Mouse (Mus musculus): ENCODE measurements around the gene Chchd6. TPM values are rescaled to one million over a fixed set of nuclear protein-coding genes. Genes with fewer than 3 reads are reported as not detected.

The Chchd6 gene
- total and polyA plus RNA-seq, 2 experiments from 2014 or later, result 105 to 180 TPM

DNA sequence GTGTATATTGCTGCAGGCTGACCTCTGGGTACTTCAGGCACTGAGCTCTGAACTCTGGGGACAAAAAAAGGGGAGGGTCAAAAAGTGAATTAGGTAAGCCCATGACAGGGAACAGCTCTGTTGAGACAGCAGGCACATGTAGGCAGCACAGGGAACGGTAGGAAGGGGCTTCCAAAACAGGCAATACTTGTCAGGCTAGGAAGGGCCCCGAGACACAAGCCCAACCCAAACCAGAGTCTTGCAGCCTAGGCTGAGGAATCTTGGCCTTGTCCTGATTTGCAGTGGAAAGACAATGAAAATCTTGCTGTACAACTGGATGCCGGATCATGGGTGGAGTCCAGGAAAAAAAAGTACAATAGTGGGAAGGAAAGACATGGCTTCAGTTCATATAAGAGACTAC is 135.8 kb downstream of the Chchd6 start:
- TF ChIP-seq CTCF (IDR thresholded peaks at IDR 0.05; ENCODE audit: low read depth), result no peak
- DNase-seq (ENCODE audit: low spot score), result no peak
- Histone ChIP-seq H3K36me3 (ENCODE audit: insufficient read depth, low read length) (no peaks in the 10 kb centered on the region), H3K9ac (replicated peaks; ENCODE audit: low read length) (no peak overlapping the region), H3K27me3 (ENCODE audit: insufficient read depth, low read length) (no peaks in the 10 kb centered on the region), H3K27ac (no peak overlapping the region), H3K4me1 (ENCODE audit: insufficient read depth, low read length) (no peaks in the 10 kb centered on the region), H3K9me3 (ENCODE audit: low read length) (no peaks in the 10 kb centered on the region), H3K4me2 (ENCODE audit: low read depth, low read length) (no peak overlapping the region), H3K4me3 (ENCODE audit: low read length) (no peak overlapping the region)
- 79% methylated on average over 3 of the region's 3 CpGs for WGBS
- ATAC-seq, result no peak

DNA sequence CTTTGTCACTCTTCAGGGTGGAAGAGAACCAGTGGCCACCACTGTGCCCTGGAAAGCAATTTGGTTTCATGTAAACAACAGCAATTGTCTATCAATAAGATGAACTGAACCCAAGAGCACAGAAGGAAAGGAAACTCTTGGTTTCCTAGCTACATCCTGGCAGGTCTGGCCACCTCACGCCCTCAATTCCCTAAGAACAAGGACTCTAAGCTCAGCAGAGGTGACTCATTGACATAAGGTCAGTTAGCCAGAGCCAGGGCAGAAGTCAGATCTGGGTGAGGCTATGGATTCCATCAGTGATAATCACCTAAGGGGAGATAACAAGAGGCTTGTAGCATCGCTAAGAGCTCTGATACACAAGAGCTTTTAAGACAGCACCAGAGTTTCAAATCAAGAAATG is 137.9 kb downstream of the Chchd6 start:
- DNase-seq (ENCODE audit: low spot score) (no peak), ATAC-seq (no peak)
- no peak for TF ChIP-seq CTCF (IDR thresholded peaks at IDR 0.05; ENCODE audit: low read depth)
- no peaks in the 10 kb centered on the region for H3K4me1 ChIP-seq (ENCODE audit: insufficient read depth, low read length)
- H3K27me3 ChIP-seq (ENCODE audit: insufficient read depth, low read length), result no peaks in the 10 kb centered on the region
- no peak overlapping the region for H3K9ac ChIP-seq (replicated peaks; ENCODE audit: low read length)
- H3K4me3 ChIP-seq (ENCODE audit: low read length), result no peak overlapping the region
- H3K4me2 ChIP-seq (ENCODE audit: low read depth, low read length), result no peak overlapping the region
- no peaks in the 10 kb centered on the region for H3K36me3 ChIP-seq (ENCODE audit: insufficient read depth, low read length)
- 87% methylated on average over 2 of the region's 2 CpGs for WGBS
- H3K27ac ChIP-seq, result no peak overlapping the region
- no peaks in the 10 kb centered on the region for H3K9me3 ChIP-seq (ENCODE audit: low read length)

DNA sequence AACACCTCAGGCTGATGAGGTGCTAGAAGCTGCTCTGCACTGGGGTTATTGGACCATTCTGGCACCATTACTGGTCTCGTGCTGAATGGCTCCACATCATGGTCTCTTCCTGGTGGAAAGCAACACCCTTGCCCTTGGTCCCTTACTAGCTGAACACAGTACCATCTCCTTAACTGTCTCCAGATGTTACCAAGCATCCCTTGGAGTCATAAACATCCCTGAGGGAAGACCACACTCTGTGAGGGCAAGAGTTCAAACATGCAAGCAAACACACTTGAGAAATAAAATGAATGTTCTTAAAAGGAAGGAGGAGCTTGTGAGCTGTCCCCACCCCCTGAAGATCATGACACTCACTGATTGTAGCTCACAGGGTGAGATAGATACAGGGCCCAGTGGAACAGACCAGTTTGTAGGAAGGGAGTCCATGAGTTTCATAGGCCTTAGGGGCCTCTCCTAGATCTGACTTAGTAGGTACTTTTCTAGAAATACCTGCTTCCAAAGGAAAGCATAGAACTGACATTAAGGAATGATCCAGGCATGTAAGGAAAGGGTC is 139.0 kb downstream of the Chchd6 start:
- no peaks in the 10 kb centered on the region for H3K9me3 ChIP-seq (ENCODE audit: low read length)
- H3K4me1 ChIP-seq (ENCODE audit: insufficient read depth, low read length), result no peaks in the 10 kb centered on the region
- WGBS, result 75% methylated on average over 1 of the region's 1 CpGs
- no peak overlapping the region for H3K4me2 ChIP-seq (ENCODE audit: low read depth, low read length)
- no peak overlapping the region for H3K9ac ChIP-seq (replicated peaks; ENCODE audit: low read length)
- ATAC-seq, result no peak
- no peak for DNase-seq (ENCODE audit: low spot score)
- H3K27me3 ChIP-seq (ENCODE audit: insufficient read depth, low read length), result no peaks in the 10 kb centered on the region
- no peak overlapping the region for H3K27ac ChIP-seq
- TF ChIP-seq CTCF (IDR thresholded peaks at IDR 0.05; ENCODE audit: low read depth), result no peak
- no peak overlapping the region for H3K4me3 ChIP-seq (ENCODE audit: low read length)
- no peaks in the 10 kb centered on the region for H3K36me3 ChIP-seq (ENCODE audit: insufficient read depth, low read length)

DNA sequence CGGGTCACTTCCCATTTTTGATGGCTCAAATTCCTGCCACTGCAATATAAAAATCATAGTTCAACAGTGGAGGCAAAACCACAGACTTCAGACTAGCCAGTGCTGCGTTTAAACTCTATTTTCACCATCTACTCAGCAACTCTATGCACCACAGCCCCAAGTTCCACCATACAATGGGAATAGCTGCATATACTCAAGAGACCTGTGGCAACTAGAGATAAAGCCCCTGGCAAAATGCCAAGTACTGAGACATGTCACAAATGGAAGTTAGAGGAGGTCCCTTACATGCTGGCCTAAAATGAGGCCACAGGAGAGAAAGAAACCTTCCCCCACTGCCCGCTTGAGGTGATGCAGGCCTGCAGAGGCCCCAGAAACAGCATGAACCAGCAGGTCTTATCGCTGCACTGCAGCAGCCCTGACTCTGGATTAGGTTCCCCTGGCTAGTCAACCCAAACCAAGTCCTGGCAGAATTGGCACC is 139.9 kb downstream of the Chchd6 start:
- Histone ChIP-seq H3K4me1 (ENCODE audit: insufficient read depth, low read length) (no peaks in the 10 kb centered on the region), H3K9me3 (ENCODE audit: low read length) (no peaks in the 10 kb centered on the region), H3K4me2 (ENCODE audit: low read depth, low read length) (no peak overlapping the region), H3K4me3 (ENCODE audit: low read length) (no peak overlapping the region), H3K36me3 (ENCODE audit: insufficient read depth, low read length) (no peaks in the 10 kb centered on the region), H3K9ac (replicated peaks; ENCODE audit: low read length) (no peak overlapping the region), H3K27ac (no peak overlapping the region), H3K27me3 (ENCODE audit: insufficient read depth, low read length) (no peaks in the 10 kb centered on the region)
- ATAC-seq (no peak), DNase-seq (ENCODE audit: low spot score) (no peak)
- 63% methylated on average over 4 of the region's 4 CpGs for WGBS
- TF ChIP-seq CTCF (IDR thresholded peaks at IDR 0.05; ENCODE audit: low read depth), result no peak

DNA sequence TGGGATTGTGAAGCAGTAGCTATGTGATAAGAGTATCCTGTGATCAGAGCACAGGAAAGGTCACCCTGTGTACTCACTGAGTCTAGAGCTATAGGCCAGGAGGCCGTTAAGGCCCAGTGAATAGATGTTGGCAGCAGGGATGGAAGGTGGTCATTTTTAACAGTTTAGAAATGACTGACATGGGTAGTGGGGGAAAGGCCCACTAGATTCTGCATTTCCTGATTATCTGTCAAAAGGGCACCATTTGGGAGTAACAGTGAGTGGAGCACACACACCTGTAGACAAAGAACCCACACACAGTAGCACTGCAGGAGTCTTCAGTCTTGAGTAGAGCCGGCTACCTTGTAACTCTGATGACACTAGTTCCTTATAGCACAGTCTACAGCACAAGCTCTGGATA is 141.0 kb downstream of the Chchd6 start:
- Histone ChIP-seq H3K27ac (no peak overlapping the region), H3K9ac (replicated peaks; ENCODE audit: low read length) (no peak overlapping the region), H3K4me1 (ENCODE audit: insufficient read depth, low read length) (no peaks in the 10 kb centered on the region), H3K4me2 (ENCODE audit: low read depth, low read length) (no peak overlapping the region), H3K36me3 (ENCODE audit: insufficient read depth, low read length) (no peaks in the 10 kb centered on the region), H3K27me3 (ENCODE audit: insufficient read depth, low read length) (no peaks in the 10 kb centered on the region), H3K9me3 (ENCODE audit: low read length) (no peaks in the 10 kb centered on the region), H3K4me3 (ENCODE audit: low read length) (no peak overlapping the region)
- no peak for ATAC-seq
- no peak for DNase-seq (ENCODE audit: low spot score)
- no peak for TF ChIP-seq CTCF (IDR thresholded peaks at IDR 0.05; ENCODE audit: low read depth)
- 92% methylated on average over 2 of the region's 2 CpGs for WGBS

DNA sequence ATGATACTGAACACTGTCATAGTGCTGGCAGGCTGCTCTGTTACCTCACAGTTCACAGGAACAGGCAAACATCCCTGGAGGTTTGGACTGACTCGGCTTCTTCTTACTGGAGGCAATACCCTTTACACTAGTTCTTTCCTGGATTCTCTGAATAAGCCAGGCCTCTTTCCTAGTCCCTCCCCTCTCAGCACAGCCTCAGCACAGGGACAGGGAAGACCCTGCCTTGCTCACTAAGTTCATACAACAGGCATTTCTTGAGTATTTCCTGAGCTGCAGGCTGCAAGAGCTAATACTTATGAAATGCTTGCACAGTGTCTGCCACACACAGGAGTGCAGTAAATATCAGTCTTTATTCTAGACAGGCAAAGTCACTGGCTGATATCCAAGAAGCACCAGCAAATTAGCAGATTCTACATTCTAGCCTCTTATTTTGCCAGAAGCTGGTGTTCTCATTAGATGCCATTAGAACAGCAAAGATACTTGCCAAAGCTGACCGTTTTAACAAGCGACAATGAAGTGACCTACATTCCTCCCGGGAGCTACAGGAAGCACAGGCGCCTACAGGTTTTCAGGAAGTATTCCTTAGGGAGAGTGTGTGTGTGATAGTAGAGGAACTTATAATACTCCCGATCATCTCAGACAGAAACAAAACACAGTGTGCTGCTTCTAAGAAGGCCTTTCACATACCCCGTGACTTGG is 142.3 kb downstream of the Chchd6 start:
- H3K36me3 ChIP-seq (ENCODE audit: insufficient read depth, low read length), result no peaks in the 10 kb centered on the region
- peak overlapping the region; percentile 60 for H3K27ac ChIP-seq
- TF ChIP-seq CTCF (IDR thresholded peaks at IDR 0.05; ENCODE audit: low read depth), result no peak
- no peaks in the 10 kb centered on the region for H3K27me3 ChIP-seq (ENCODE audit: insufficient read depth, low read length)
- H3K9me3 ChIP-seq (ENCODE audit: low read length), result no peaks in the 10 kb centered on the region
- H3K9ac ChIP-seq (replicated peaks; ENCODE audit: low read length), result no peak overlapping the region
- WGBS, result 34% methylated on average over 7 of the region's 7 CpGs
- H3K4me2 ChIP-seq (ENCODE audit: low read depth, low read length), result no peak overlapping the region
- H3K4me3 ChIP-seq (ENCODE audit: low read length), result no peak overlapping the region
- ATAC-seq (0 out of 2 replicates have a peak, but pooled peaks have one; percentile 46), DNase-seq (ENCODE audit: low spot score) (peak; percentile 57)
- no peaks in the 10 kb centered on the region for H3K4me1 ChIP-seq (ENCODE audit: insufficient read depth, low read length)

DNA sequence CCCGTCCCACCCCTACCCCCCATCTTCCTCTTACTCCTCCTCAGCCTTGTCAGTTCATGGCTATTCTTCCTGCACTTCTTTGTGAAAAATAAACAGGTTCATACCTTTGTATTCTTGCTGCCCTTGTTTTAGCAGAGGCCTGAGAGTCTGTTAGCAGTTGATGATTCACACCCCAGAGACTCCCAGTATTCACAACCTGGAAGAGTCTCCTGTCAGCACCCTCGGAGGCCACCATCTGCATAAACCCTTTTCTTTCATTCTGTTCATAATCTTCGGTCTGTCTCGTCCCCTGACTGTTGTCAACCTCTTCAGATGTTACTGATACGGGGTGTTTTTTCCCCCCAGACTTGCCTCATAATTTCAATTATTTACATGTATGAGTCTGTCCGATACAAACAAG is 143.1 kb downstream of the Chchd6 start:
- Histone ChIP-seq H3K4me2 (ENCODE audit: low read depth, low read length) (no peak overlapping the region), H3K4me3 (ENCODE audit: low read length) (no peak overlapping the region), H3K9ac (replicated peaks; ENCODE audit: low read length) (no peak overlapping the region), H3K9me3 (ENCODE audit: low read length) (no peaks in the 10 kb centered on the region), H3K27ac (peak overlapping the region; percentile 60; the same call in 1 of the 2 replicates), H3K27me3 (ENCODE audit: insufficient read depth, low read length) (no peaks in the 10 kb centered on the region), H3K36me3 (ENCODE audit: insufficient read depth, low read length) (no peaks in the 10 kb centered on the region), H3K4me1 (ENCODE audit: insufficient read depth, low read length) (no peaks in the 10 kb centered on the region)
- 72% methylated on average over 6 of the region's 6 CpGs for WGBS
- no peak for TF ChIP-seq CTCF (IDR thresholded peaks at IDR 0.05; ENCODE audit: low read depth)
- no peak for ATAC-seq
- DNase-seq (ENCODE audit: low spot score), result no peak

All from hindbrain, postnatal 0 days (tissue).